Mouse (Mus musculus) neutrophil, adult 59 days (primary cell): ENCODE data around the gene Cfap157. TPM values are rescaled to one million over a fixed set of nuclear protein-coding genes. Genes with fewer than 3 reads are reported as not detected.

Experiments used
- total RNA-seq, 2 experiments: library from RNA; stranded (reverse); gene quantifications; 1 replicate in 1 of 2; 2 replicates in 1 of 2; pipeline ENCODE4 v1.2.4; 2023

Gene Cfap157
- not detected for total RNA-seq

GRCm38 (mm10) chr2:32784048-32784681 is at the start of gene Cfap157:
TSS of gene Cfap157 (minus strand) at chr2:32784428.

GRCm38 (mm10) chr2:32775359-32776074 is 8.7 kb downstream of the Cfap157 start, which contains the start of the genes Ttc16 and Ptrh1:
TSS of gene Ttc16 (minus strand) at chr2:32775633.
TSS of gene Ptrh1 (plus strand) at chr2:32775786.

DNA sequence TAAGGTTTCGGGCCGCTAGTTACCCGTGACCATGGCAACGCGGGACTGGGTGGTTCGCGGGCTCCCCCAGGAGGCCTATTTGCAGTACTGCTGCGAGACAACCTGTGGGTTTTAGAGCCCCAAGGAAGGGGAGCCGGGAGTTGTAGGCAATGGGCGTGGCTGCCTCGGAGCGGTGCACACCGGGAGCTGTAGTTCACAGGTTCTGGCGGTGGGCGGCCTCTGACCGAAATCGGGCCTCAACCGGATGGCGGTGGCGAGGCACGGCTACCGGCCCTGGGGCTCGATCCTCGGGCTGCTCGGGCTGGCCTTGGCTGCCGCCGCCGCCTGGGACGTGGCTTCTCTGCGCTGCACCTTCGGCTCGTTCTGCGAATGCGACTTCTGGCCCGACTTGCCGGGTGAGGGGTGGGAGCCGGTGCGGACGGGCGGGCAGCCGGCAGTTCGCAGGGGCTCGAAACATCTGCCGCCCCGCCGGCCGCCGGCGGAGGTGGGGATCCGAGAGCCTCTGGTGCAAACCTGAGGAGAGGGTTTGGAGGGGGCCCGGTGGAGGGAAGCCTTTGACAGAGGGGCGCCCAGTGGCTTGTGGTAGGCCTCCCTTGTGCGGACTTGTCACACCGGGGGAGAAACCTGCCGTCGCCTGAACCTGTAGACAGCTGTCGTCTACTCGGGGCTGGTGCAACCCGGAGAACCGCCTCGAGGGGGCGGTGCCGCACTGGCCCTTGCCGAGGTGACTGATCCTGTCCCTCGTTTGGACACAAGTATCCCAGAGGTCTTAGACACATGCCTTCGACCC is 27.0 kb downstream of the Cfap157 start, which contains the start of gene Tor2a:
Tor2a (plus strand) TSS at position 179 of the 790 bp plus-strand sequence.

GRCm38 (mm10) chr2:32740916-32741272 is 43.3 kb downstream of the Cfap157 start, which contains the start of gene 6330409D20Rik:
TSS of gene 6330409D20Rik (minus strand) at chr2:32741016.

Other genes with a start within 250 kb of the Cfap157 start
- gene Fam102a, start 249.1 kb downstream of the Cfap157 start, total RNA-seq, result 10 to 100 TPM; 15.6 to 17.1 TPM
- 10 to 100 TPM; 54.4 to 59.5 TPM for gene Dpm2, start 213.6 kb downstream of the Cfap157 start, total RNA-seq
- under 1 TPM in 1 of 2 experiments, not detected in 1; 0.22 TPM for gene Pip5kl1, start 209.6 kb downstream of the Cfap157 start, total RNA-seq
- not detected for gene 9430097D07Rik, start 208.7 kb downstream of the Cfap157 start, total RNA-seq
- 10 to 100 TPM; 16.5 to 16.7 TPM for gene St6galnac4, start 197.3 kb downstream of the Cfap157 start, total RNA-seq
- 10 to 100 TPM in 1 of 2 experiments, 1 to 10 TPM in 1; 9.1 to 14.1 TPM for gene St6galnac6, start 184.7 kb downstream of the Cfap157 start, total RNA-seq
- gene Ak1, start 162.7 kb downstream of the Cfap157 start, total RNA-seq, result under 1 TPM; 0.51 to 0.53 TPM
- gene Eng, start 137.8 kb downstream of the Cfap157 start, total RNA-seq, result 10 to 100 TPM; 10.3 to 11.4 TPM
- 1 to 10 TPM; 4.8 to 5.6 TPM for gene Fpgs, start 80.3 kb downstream of the Cfap157 start, total RNA-seq
- 100 to 1,000 TPM; 147 to 175 TPM for gene Cdk9, start 71.4 kb downstream of the Cfap157 start, total RNA-seq
- 100 to 1,000 TPM; 245 to 274 TPM for gene Sh2d3c, start 63.4 kb downstream of the Cfap157 start, total RNA-seq
- gene 6330409D20Rik, start 43.4 kb downstream of the Cfap157 start, total RNA-seq, result not detected
- 10 to 100 TPM; 22.0 to 22.7 TPM for gene Tor2a, start 27.2 kb downstream of the Cfap157 start, total RNA-seq
- gene Ttc16, start 8.8 kb downstream of the Cfap157 start, total RNA-seq, result not detected
- 1 to 10 TPM; 1.0 to 1.7 TPM for gene Ptrh1, start 8.6 kb downstream of the Cfap157 start, total RNA-seq
- 1 to 10 TPM; 1.2 to 1.5 TPM for gene Stxbp1, start 62.8 kb upstream of the Cfap157 start, total RNA-seq
- gene Fam129b, start 91.7 kb upstream of the Cfap157 start, total RNA-seq, result 10 to 100 TPM; 22.1 to 35.0 TPM
- 100 to 1,000 TPM; 131 to 156 TPM for gene Rpl12, start 177.1 kb upstream of the Cfap157 start, total RNA-seq
- gene Lrsam1, start 177.2 kb upstream of the Cfap157 start, total RNA-seq, result 10 to 100 TPM; 35.7 to 37.7 TPM
- gene Slc2a8, start 197.7 kb upstream of the Cfap157 start, total RNA-seq, result 1 to 10 TPM; 4.4 to 4.5 TPM